In the genomic region with DNA sequence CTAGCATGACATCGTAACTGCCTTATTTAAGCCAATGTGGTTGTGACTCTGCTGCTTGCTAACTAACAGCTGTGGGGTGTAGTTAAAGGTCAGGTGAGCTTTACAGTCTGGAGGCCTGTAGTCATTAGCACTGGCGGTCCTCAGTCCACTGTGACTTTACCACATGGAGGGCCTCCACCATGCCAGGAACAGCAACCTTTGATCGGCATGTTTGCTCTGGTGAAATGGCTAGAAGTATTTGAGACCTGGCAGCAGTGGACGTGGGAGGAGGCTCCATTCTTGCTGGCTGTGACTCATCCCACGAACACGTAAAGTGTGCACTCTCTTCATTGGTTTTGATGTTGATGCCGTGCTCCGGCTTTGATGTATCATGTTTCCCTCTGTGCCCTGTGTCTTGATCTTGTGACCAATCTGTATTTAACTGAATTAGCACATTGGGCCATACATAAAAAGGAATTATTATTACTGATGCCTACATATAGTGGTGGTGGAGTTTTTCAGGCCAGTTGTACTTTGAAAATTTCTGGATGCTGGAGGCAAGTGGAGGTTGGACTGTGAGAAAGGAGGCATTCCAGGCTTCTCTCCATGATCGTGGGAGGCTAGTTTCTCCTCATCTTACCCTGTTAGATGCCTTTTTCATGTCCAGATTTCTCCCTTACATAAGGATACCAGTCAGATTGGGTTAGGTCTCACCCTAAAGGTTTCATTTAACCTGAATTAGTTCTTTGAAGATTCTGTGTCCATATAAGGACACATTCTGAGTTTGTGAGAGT, we compare ENCODE assay signal across 13 mouse cellular contexts. TPM values are rescaled to one million over a fixed set of nuclear protein-coding genes. Genes with fewer than 3 reads are reported as not detected.
DNase-seq lines count a peak whose midpoint lies in the region; ATAC-seq lines count a peak whose summit lies in the region.
"Had no signal": no experiment of that assay in that cellular context is flagged by ENCODE, and none has a peak within 500 bp of the region (broad histone marks: within the 10 kb centered on the region; RNA-seq: fewer than 3 reads in every experiment).

No protein-coding gene starts in this region.

- H3K4me2 ChIP-seq in stomach, embryonic 15.5 days, result no peak overlapping the region
- H3K4me2 ChIP-seq in heart, embryonic 12.5 days, result no peak overlapping the region
- H3K4me2 ChIP-seq: liver, embryonic 15.5 days had no signal

- no peaks in the 10 kb centered on the region for H3K9me3 ChIP-seq in stomach, embryonic 15.5 days
- no peaks in the 10 kb centered on the region for H3K9me3 ChIP-seq in heart, embryonic 12.5 days (replicated peaks)
- H3K9me3 ChIP-seq: liver, embryonic 15.5 days had no signal

- no peak overlapping the region for H3K4me3 ChIP-seq in stomach, embryonic 15.5 days (replicated peaks)
- H3K4me3 ChIP-seq in heart, embryonic 12.5 days, result no peak overlapping the region
- H3K4me3 ChIP-seq: liver, embryonic 15.5 days had no signal

- H3K27me3 ChIP-seq in stomach, embryonic 15.5 days (replicated peaks), result no peaks in the 10 kb centered on the region
- H3K27me3 ChIP-seq in heart, embryonic 12.5 days (replicated peaks), result no peaks in the 10 kb centered on the region
- H3K27me3 ChIP-seq: liver, embryonic 15.5 days had no signal

- 68% methylated on average over 9 of the region's 9 CpGs for WGBS in stomach, embryonic 15.5 days
- 70% methylated on average over 9 of the region's 9 CpGs for WGBS in heart, embryonic 12.5 days

- H3K27ac ChIP-seq in stomach, embryonic 15.5 days, result no peak overlapping the region
- H3K27ac ChIP-seq in heart, embryonic 12.5 days (ENCODE audit: poor library complexity, severe bottlenecking), result no peak overlapping the region
- H3K27ac ChIP-seq: liver, embryonic 15.5 days had no signal

- ATAC-seq in frontal cortex, adult (ENCODE audit: low TSS enrichment), result peak; percentile 55
- peak; percentile 93 for ATAC-seq in inflammation-experienced regulatory T-cells, adult 6 months
- ATAC-seq in stomach, embryonic 15.5 days (ENCODE audit: insufficient read depth, low FRiP score, low read depth), result 0 out of 2 replicates have a peak, but pooled peaks have one; percentile 27
- ATAC-seq in heart, embryonic 12.5 days (ENCODE audit: insufficient number of reproducible peaks, low FRiP score), result no peak
- ATAC-seq in monocyte, adult 5-6 weeks (replicated peaks; ENCODE audit: insufficient number of reproducible peaks, low FRiP score, low TSS enrichment, poor library complexity, severe bottlenecking), result no peak
- ATAC-seq: midbrain, embryonic 16.5 days had no signal

- no peaks in the 10 kb centered on the region for H3K36me3 ChIP-seq in stomach, embryonic 15.5 days
- H3K36me3 ChIP-seq in heart, embryonic 12.5 days, result peaks cover 5% of the 10 kb centered on the region; the same call in 1 of the 2 replicates
- H3K36me3 ChIP-seq: liver, embryonic 15.5 days had no signal

- H3K9ac ChIP-seq in stomach, embryonic 15.5 days, result no peak overlapping the region
- no peak overlapping the region for H3K9ac ChIP-seq in heart, embryonic 12.5 days
- H3K9ac ChIP-seq: liver, embryonic 15.5 days had no signal

- DNase-seq in frontal cortex, postnatal 10 days (ENCODE audit: low spot score in 2 of 2), result no peak
- peak; percentile 24 to 50 for DNase-seq in right cerebral cortex, postnatal 36 days (ENCODE audit: low spot score in 2 of 2)
- no peak for DNase-seq in right cerebral cortex, postnatal 14 days
- DNase-seq: layer of hippocampus, postnatal 36 days had no signal

- peaks cover 13% of the 10 kb centered on the region; the same call in 1 of the 2 replicates for H3K4me1 ChIP-seq in stomach, embryonic 15.5 days
- H3K4me1 ChIP-seq in heart, embryonic 12.5 days (replicated peaks), result peaks cover 44% of the 10 kb centered on the region

RNA-seq across cellular contexts. Expression of a gene that starts 5.9 kb away (rescaled TPM):
- polyA plus RNA-seq in inflammation-experienced regulatory T-cells, adult 6 months (2017; shearing (Covaris generic)), result under 1 TPM in 1 of 3 experiments, not detected in 2; 0.40 TPM
- 0.12 and 0.18 TPM in 2 replicates for polyA plus RNA-seq in stomach, embryonic 15.5 days (2015; fragmentation: Nextera tagmentation; extraction: Ambion mirVana)
- 0.17 and 0.23 TPM in 2 replicates for polyA plus RNA-seq in heart, embryonic 12.5 days (2016; fragmentation: Nextera tagmentation; extraction: Ambion mirVana)
- total RNA-seq in monocyte, adult 5-6 weeks (2017), result 1.2 TPM in 1 of 3 replicates, not detected in the others
- total RNA-seq: heart, postnatal 10 days; layer of hippocampus, postnatal 36 days had no signal
- polyA plus RNA-seq: brain, embryonic 14.5 days had no signal

Comparison
In these comparisons a context has a peak if more than half of its experiments do, and no peak if none do; other contexts are left out.
1. DNase-seq: peak in right cerebral cortex, postnatal 36 days (2 of 2); none in frontal cortex, postnatal 10 days (0 of 2) and right cerebral cortex, postnatal 14 days (single experiment).
2. ATAC-seq: peak in frontal cortex, adult (single experiment), inflammation-experienced regulatory T-cells, adult 6 months (single experiment) and stomach, embryonic 15.5 days (single experiment); none in heart, embryonic 12.5 days (single experiment) and monocyte, adult 5-6 weeks (single experiment).